Mouse (Mus musculus): ENCODE measurements around the gene Btbd11.

The Btbd11 gene

DNA sequence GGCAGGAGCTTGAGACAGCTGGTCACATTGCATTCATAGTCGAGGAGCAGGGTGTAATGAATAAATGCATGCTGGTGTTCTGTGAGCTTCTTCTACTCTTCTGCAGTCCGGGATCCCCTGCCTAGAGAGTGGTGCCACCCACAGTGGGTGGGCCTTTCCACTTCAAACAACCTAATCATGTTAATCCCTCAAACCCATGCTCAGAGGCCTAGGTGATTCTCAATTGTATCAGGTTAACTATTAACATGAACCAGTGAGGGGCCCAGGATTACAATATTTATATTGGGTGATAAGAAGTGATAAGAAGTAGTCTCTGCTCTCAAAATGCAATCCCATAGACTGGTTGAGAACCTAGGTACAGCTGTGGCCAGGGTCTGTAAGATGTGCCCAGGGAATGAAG, 39.1 kb downstream of the Btbd11 start:
- DNase-seq: no peak

DNA sequence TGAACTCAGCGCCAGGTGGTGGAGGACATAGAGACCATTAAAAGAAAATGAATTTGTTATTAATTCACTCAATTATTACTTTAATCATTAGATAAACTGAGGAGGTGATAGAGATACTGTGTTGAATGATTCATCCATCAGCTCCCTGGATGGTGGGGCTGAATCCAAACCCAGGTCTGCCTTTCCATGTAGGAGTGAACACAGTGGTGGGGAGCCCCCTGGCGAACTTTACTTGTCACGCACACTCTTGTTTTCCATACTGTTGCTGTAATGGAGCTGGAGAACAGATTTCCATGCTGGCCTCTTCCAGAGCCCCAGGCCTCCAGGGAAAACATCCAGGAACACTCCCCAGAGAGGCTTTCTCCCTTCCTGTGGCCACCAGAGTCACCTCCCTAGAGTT, 50.6 kb downstream of the Btbd11 start:
- DNase-seq: no peak

DNA sequence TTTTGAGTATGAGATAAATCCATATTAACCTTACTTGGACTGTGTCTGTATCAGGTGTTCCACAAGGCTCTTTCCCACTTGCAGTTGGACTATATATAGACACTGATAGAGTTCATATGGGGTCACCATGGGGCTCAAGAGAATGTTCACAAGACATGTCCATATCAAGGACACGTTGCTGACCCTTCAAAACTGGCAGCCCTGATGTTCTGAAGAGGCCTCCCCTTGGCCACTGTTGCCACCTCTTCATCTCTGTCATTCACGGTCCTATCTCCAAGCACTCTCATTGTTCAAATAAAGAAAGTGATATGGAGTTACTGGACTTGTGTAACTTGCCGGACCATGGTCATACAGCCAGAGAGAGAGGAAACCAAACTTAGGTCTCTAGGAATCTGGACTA, 56.8 kb downstream of the Btbd11 start:
- no peak for DNase-seq

DNA sequence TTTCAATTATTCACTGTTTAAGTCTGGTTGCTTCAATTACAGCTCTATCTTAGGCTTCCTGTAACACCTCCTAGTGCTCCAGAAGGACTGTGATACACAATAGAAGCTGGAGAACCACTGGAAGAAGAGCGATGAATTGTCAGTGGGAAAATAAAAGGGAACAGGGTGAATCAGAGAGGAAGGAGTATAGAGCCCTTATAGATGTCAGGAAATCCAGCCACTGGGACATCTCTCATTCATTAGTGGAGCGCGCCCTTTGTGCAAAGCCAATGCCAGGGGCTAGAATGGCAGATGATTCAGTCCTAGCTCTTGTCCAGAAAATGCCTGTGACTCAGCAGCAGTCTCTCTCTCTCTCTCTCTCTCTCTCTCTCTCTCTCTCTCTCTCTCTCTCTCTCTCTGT, 59.3 kb downstream of the Btbd11 start:
- no peak for DNase-seq

DNA sequence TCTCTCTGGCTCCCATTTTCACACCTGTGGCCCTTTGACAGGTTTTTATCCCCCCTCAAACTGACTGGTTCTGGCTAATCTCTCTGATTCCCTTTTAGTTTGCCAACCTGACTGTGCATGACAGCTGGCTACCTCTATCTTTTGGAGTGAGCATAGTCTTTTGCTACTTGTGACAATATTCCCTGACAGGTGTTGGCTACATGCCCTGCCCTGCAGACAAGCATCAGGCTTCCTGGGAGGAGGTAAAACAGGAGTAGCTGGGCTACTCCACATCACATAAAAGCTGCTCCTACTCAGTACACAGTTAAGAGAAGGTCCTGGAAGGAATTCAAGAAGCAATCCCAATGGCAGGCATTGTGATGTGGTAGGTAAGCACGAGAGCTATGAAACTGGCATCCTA, 60.1 kb downstream of the Btbd11 start:
- no peak for DNase-seq

DNA sequence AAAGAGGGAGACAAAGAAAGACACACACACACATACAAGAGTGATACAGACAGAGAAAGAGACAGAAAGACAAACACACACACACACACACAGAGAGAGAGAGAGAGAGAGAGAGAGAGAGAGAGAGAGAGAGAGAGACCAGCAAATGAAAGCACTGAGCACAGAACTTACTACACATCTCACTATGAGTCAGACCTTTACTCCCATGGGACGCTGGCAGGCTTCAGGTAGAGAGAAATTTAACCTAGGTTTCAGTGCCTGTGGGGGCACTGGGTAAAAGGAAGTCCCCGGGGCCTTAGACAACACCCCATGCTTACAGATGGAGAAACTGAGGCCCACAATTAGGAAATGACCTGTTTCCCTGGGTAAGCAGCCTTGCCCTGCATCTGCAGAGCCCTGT, 61.3 kb downstream of the Btbd11 start:
- DNase-seq: no peak

DNA sequence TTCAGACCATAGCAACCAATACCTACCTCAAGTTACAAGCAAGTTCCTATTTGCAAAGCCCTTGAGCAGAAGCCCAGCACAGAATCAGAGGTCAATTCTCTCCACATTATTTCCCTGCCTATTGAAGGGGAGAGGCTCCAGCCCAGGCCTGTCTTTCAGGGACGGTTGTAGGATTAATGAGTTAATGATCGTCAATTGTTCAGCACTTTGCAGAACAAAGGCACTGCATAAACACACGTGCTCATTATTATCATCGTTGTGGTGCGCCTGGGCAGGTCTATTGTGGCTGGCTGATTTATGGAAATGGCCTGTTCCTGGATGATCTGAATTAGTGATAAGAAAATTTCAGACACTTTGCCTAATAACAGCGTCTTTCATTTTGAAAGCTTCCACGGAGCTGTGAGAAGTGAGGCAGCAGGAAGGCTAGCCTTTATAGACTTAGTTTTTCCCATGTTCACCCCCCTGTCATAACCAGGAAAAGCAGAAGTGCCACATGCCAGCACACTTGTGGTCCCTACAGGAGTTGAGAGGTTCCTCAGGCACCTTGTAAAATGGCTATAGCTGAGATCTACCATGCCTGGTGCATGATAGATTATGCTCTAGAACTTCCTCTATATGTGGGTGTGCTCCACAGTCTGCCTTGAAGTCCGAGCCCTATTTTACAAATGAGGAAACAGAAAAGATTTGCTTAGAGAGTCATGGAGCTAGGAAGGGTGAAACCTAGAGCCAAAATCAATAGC, 65.2 kb downstream of the Btbd11 start:
- DNase-seq: no peak

DNA sequence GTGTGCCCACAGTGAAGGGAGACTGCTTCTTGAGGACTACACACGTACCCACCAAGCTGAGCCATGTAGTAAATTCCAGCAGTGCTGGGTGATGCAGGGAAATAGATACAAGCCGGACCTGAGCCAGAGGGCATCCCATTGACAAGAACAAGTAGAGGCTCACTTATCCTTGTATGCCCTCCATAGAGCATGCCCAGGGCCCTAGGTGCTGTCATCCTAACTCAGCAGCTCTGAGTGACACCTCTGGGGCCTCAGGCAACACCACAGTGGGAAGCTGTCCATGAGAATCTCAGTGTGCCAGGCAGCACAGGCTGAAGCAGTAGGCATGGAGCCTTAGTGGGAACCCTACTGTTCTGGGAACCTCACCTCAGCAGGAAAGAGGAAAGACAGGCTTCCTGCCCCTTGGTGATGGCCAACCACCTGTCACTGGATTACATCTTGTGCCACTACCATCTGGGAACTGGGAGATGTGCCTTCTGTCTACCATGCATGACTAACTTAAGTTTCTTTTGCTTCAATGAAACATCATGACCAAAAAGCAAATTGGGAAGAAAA, 66.7 kb downstream of the Btbd11 start:
- DNase-seq: no peak

DNA sequence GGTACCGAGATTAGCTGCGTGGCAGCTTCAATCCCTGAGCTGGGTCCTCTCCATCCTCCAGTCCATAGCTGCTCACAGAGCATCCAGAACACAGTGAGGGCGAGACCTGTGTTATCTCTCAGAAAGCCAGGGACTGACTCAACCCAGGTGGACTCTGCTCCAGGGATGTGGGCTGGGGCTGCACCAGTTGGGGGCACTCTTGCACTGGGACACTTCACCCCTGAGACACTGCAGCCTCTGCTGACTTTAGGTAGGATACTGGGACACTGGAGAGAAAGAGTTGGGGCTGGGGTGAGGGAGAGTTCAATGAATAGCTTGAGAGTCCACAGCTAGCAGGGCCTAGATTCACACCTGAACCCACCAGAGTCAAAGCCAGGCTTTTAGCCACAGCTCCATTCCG, 69.4 kb downstream of the Btbd11 start:
- no peak for DNase-seq

DNA sequence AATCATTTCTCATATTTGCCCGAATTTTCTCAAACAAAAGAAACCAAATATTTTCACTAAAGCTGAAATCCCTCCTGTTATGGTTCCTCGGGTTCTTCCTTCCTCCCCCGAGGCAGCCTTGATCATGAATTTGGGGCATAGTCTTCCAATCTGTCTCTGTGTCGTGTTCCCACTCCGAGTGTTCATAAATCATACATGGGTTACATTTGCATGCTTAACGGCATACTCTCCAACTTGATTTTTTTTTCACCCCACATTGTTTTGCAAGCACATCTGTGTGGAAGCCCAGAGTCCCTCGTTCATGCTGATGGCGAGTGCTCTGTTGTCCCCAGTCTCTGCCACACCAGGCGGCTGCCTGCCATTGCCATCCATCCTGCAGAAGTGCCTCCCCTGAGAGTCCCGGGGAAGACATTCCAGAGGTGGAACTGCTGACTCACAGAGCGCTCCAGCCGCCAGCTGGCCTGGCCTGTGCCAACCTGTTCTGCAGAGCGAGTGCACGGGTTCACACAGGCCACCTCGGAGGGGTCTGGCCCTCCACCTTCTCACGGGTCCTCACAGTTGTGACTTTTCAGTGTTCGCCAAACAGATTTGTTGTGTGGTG, 72.2 kb downstream of the Btbd11 start:
- peak; percentile 19 for DNase-seq

DNA sequence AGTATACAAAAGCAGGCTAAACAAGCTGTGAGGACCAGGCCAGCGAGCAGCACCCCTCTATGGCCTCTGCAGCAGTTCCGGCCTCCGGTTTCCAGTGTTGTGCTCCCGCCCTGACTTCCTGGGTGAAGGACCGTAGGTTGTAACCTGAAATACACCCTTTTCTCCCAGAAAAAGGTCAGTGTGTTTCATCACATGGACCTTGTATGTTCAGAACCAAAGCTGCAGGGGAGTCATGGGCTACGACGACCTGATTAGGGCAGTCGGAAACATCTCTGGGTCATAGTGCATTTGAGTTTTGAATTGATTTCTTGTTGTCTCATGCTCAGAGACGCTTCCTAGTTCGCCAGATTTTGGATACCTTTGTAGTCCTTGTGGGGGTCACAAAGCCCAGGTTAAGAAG, 74.1 kb downstream of the Btbd11 start:
- DNase-seq: no peak

DNA sequence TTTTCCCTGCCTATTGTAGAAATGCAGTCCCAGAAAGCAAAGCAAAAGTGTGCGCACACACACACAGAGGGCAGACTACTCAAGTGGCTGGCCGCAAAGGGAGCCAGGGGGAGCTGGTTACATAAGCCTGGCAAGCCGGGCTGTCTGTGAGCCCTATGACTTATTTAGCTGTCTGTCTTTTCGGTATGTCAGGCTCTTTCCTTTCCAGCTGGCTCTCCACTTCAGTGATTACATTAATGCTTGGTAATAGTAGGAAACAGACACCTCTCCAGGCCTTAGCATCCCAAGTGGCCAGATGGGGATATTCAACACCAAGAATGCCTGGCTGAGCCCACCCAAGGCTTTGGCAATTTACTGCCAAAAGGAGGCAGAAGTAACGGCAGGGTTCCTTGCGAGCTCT, 77.5 kb downstream of the Btbd11 start:
- DNase-seq: peak; percentile 5

DNA sequence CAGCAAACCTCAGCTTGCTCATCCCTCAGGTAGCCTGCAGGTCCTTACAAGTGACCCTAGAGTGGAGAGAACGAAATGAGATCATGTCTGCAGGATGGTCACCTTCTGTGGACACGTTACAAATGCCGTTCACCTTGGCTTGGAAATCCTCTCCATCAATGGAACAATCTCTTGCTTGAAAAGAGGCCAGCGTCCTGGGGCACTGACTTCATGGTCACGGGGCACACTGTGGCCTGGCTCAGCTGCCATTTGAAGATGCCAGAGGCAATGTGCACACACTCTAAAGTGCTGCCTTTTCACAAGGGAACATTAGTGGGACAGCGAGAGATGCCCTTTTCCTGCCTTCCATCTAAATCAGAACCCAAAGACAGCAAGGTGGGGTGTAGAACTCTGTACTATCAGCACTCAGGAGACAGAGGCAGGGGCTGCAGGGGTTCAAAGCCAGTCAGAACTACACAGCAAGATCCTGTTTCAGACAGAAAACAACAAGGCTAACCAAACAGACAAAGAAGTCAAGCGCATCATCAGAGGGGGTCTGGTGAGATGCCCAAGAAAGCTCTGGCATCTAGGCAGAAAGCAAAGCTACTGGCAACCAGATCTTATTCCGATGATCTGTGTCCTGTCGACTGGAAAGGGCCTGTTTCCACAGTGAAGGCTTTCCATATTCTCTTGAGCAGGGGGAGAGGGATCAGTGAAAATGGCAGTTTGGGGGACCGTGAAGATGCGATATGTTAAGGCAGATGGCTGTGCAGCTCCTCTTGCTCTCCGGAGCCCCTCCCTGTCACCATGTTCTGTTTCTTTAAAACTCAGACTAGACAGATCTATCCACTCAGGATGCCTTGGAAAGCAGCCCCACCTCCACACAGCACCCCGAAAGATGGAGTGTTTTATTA, 79.1 kb downstream of the Btbd11 start:
- no peak for DNase-seq

DNA sequence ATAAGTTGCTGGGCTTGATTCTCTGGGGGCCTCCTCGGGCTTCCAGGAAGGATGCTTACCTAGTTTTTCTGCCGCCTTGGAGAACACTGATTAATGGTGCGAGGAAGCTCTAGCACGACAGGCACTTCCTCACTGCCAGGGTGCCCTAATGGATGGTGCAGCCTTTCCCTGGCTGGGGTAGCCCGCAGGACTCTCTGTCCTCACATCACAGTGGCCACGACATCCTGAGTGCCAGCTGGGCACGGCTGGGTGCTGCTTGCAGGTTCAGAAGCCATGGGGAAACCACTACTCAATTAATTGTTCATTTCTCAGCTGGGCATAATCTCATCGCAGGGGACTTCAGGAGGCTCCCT, 79.8 kb downstream of the Btbd11 start:
- no peak for DNase-seq

DNA sequence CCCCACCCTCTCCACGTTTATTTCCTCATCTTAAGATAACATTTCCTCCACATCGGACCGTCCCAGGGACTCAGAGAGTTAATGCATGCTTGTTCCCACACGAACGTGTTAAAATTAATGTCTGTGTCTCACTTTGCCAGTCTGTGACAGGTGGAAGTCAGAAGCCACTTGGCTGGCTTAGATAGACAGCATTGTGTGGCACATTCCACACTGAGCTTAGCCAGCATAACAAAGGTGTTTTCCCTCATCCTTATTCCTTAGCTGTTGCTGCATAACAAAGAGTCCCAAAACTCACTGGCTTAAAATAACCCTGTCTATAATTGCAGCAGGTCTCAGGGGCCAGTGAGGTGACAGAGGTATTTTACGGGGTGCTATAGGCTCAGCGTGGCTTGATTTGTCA, 80.8 kb downstream of the Btbd11 start:
- DNase-seq: no peak

DNA sequence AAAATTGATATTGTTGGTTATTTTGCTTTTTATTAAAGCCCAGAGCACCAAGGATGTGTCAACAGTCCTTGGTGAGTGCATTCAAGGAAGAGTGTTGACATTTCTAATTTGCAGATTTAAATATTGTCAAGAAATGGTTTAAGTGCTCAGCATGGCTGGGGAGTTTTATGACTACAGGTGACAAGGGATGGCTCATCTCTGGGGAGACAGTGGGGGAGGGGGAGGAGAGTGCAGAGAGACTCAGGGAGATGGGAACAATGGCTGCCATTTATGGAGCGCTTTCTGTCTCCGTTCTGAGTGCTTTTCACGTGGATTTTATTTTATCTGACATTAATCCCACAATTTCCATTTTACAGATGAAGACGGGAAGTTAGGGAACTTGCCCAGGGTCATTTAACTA, 81.9 kb downstream of the Btbd11 start:
- no peak for DNase-seq

DNA sequence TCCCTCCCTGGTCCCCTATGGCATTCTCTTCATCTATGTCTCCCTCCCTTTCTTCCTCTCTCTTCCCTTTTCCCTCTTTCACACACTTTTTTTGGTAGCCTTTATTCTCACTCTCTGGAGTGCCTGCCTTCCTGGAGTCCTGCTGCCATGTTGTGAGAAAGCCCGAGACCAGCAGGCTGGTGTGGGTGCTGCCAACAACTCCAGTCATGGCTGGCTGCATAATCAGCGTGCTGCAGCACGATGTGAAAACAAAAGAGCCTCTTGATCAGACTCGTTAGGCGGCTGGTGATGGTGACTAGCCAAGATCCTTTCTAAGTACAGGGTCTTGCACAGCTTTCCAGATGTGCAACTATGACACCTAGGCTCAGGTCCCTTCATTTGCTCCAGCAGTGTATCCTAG, 82.7 kb downstream of the Btbd11 start:
- DNase-seq: no peak

DNA sequence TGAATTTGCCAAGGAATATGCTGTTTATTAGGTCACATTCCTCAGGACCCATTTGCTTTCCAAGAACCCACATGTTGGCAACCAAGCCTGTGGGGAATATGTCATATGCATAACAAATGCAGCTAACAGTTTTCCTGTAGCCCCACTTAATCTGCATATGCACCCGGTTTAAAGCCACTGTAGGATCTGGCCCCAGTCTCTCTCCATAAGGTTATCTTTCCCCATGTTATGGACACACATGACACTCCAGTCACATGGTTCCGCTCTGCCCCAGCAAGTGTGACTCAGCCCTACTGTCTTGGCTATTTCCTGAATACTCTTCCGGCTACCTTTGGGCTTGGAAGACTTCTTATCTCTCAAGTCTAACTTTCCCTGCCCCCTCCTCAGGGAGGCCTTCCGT, 86.7 kb downstream of the Btbd11 start:
- DNase-seq: no peak

DNA sequence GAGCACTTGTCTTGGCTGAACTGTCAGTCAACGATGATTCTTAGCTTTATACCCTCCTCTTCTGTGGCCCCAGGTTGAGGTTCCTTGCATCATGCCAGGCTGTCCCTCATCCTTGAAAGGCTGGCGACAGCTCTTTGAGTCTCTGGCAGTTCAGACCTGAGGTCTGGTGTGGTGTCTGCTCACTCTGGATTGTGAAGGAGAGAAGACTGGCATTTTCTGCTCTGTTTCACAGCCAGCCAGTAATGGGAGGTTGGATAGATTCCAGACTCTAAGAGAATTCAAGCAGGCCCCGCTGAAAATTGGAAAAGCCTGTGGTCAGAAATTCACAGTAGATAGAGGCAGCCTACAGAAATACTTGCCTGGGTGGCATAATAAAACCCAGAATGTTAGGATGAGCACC, 87.3 kb downstream of the Btbd11 start:
- no peak for DNase-seq

DNA sequence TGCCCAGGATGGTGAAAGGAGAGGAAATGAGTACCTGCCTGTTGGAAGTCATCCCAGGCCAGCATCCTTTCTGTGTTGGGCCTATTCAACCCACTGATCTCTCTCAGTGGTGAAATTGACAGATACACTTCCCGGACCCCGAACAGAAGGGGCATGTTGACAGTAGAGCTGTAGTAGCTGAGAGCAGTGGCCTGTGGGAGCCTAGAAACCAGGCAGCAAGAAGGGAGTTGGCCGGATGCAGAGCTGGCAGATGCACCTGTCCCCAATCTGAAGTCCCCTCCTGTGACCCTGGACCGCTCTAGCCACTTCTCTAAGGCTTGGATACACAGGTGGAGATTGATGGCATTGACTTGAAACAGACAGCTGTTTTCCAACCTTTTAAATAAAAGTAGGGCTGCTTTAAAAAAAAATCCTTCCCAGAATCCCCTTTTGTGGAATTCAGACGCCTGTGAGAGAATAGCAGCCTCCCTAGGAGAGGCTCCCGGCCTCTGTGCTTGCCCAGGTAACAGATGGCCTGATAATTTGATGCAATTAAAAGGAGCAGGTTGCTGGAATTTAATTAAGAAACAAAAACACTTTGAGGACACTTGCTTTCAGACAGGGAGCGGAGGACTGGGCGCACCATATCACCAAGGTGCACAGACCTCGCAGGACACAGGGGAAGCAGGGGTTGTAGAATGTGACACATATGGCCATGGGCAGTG, 89.2 kb downstream of the Btbd11 start:
- no peak for DNase-seq

DNA sequence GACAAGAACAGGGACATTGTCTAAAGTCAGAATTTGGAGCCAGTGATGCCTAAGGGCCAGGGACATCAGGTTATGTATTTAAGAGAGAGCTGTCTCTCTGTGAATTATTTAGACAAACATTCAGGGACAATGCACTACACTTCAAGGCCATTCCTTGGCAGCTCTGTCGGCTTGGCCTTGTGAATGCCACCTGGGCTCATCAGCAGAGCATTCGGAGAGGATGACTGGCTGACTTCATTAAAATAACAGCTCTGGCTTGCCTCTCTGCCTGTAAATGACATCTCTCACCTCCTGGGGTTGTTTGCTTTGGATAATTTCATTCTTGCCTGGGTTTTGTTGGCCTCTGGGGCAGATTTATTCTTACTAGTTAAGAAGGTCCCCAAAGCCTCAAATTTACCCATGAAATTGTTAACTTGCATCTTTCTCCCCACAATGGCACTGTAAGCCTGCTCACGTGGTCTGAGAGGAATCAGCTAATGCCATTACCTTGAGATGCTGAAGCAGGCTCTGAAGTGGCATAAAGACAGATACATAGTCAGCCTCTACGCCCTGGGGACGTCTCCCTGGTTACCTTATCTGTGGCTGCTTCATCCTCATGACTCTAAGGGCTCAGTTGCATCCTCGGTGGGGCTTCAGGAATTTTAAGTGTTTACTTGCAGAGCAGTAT, 93.5 kb downstream of the Btbd11 start:
- DNase-seq: no peak

DNA sequence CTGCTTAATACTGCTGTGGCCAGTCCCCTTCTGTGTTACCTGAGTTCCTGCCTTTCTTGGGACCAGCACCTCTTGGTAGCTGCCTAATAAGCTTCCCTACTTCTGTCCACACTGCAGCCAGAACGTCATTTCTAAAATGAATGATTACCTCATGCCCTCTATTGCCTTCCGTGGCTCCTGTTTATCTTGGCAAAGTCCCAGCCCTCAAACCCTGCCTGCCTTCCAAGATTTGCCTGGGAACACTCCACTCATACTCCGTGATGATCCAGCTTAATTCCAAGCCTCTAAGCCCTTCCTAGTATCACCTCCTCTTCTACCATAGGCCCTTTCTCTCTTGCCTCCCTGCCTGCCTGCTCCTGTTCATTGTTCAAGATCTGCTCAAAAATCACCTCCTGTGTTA, 94.5 kb downstream of the Btbd11 start:
- DNase-seq: peak; percentile 33

DNA sequence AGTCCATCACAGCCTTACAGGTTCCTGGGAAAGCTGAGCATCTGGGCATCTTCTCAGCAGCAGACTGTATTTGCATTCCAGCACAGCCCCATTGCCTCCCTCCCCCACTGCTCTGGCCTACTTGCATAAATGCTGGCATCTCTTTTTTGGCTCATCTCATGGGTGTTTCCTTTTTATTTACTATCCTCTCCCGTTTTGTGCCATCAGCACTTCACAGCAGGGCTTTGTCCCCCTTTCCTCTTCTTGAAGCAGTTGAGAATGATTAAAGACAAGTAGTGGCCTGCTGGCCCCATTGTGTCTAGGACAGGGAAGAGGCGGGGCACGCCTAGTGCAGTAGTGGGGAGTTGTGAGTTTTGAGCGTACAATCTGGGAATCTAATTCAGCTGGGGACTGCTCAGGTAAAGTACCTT, 95.5 kb downstream of the Btbd11 start:
- no peak for DNase-seq
